Mouse (Mus musculus): ENCODE measurements at regions not wholly inside any gene's neighbourhood (a gene's known extent, or its start where the extent isn't known, plus 50 kb on each side); places are given as distances from the start of the nearest gene placed in this dataset.

DNA sequence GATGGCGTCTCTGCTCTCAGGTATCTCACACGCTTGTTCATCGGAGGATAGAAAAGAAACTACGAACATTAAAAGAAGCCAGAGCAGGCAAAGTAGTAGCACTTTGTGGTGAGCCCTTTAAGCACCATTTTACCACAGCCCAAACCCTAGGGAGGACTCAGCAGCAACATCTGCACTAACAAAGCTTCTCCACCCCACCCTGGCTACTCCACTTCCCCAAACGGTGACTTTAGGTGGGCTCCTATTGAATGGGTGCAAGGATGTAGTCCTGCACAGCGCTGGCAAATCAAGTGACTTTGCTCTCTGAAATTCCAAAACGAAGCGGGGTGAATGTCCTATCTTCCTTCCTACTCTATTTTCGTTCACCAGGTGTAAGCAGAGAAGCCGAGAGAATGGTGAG lies 337.9 kb upstream of the Noct start:
- no peak for DNase-seq (ENCODE audit: extremely low spot score in 1 of 2, low spot score in 1 of 2)

DNA sequence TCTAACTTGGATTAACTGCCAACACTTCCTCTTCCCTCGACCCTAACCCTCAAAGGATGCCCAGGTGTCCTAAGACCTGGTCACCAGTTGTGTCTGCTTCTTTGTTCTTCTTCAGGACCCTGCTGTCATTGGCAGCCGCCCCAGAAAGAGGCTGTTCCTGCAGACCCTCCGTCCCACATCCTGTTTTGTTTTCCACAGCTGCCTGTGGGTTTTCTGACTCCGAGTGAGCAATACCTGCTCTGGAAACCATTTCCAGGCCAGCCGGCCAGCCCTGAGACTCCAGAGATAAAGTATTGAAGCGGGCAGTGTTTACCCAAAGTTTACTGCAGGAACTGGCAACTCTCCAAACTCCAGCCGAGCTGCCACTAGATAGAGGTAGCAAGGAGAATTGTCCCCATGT lies 337.2 kb upstream of the Noct start:
- no peak for DNase-seq (ENCODE audit: extremely low spot score in 1 of 2, low spot score in 1 of 2)

DNA sequence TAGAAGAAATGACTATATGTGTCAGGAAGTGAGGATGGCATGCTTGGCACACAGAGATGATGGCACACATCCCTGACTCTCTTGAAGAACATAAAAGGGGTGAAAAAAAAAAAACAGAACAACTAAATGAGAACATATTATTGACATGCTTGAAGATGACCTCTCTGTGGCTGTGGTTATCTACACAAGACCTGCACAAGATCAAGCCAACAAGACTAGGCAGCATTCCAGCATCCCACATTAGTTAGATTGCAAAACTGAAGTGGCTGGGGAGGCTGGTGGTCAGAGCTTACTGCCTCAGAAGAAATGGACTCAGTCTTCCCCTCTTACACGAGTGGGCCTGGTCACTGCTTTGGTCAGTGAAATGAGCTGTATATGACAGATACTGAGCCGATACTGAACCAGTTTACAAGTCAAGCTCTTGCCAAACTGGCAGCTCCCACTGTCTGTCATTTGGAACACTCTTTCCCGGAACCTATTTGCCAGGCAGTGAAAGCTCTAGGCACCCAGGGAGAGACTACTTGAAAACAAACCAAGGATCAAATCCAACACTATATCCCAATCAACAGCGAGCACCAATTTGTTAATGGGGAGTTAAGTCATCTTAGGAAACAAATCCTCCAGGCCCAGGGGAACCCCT lies 335.6 kb upstream of the Noct start:
- no peak for DNase-seq (ENCODE audit: extremely low spot score in 1 of 2, low spot score in 1 of 2)

DNA sequence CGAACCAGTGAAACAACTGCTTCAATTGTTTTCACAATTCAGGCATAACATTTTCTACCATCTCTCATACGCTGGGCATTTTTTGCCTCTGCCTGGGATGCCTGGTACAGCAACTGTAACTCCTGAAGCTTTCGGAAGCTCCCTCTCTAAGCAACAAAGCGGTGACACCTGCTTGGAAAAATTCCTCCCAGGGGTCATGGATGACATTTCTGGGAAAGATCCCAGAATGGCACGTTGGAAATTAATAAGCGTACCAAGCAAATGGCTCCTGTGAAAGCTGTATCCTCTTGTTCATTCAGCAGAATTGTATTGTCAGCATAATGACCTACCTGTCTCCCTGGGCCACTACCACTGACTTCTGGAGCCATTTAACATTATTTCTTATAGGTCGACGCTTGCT lies 333.7 kb upstream of the Noct start:
- no peak for DNase-seq (ENCODE audit: extremely low spot score in 1 of 2, low spot score in 1 of 2)

DNA sequence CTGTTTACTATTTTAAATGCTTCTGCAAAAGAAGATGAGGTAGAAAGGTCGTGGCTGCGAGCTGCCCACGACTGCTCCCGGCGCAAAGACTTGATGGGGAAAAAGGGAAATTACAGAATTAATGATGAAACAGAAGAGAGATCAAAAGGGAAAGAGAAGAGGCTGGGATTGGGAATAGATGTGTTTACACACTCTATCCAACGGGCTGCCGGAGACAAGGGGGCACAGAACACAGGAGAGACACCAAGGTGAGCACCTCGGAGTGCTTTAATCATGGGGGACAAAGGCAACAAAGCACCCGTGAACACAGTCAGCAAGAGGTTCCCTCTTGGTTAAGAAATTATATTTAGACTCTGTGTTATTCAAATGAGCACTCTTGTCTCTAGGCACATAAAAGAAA lies 326.1 kb upstream of the Noct start:
- no peak for DNase-seq (ENCODE audit: extremely low spot score in 1 of 2, low spot score in 1 of 2)

DNA sequence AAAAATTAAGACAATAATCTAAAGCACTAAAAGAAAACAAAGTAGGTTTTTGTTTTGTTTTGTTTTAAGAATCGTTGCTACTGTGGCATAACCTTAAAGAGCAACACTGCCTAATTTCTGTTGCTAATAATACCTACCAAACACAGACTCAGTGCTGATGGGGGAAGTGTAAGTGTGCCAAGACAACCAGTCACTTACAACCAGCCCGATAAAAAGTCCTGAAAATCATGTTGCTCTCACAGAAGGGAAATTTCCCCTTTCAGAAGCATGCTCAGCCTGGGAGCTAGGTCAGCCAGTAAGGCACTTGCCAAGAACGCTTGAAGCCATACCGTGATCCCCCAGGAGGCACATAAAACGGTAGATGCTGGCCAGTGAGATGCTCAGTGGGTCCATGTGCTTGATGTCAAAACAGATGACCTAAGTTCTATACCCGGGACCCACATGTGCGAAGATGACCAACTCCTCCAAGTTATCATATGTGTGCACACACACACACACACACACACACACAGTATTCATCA lies 324.4 kb upstream of the Noct start:
- no peak for DNase-seq (ENCODE audit: extremely low spot score in 1 of 2, low spot score in 1 of 2)

DNA sequence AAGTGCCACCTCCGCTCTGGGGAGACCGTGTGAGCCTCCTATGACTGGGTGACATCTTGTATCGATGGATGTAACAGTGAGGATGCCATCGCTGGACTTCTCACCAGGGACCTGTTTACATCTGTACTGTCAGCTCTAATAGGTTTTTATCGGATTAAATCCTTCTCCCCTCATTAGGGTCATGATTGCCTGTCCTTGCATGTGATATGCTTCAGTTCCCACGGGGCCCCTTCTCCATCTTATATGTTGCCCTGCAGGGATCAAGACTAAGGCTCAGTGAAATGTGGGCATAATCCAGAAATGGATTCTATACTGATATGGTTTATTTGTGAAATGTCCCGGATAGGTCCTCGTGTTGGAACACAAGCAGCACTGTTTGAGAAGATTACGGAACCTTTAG lies 323.7 kb upstream of the Noct start:
- DNase-seq (ENCODE audit: extremely low spot score in 1 of 2, low spot score in 1 of 2), result no peak

DNA sequence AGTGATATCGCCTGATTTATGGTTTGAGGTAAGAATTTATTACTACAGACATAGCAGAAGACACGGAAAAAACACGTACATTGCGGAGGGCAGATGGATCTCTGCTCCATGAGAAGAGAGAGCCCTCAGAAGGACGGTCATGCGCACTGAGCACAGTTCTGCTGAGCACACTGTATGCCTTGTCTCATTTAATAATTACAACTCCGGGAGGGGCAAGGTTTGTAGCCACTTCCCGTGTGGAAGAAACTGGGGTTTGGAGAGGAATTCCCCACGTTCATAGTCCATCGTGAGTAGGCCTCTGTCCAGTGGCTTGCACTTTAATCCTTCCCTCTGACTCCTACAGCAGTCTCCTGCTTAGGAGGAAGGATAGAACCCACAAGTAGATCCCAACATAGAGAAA lies 322.9 kb upstream of the Noct start:
- DNase-seq (ENCODE audit: extremely low spot score in 1 of 2, low spot score in 1 of 2), result no peak

DNA sequence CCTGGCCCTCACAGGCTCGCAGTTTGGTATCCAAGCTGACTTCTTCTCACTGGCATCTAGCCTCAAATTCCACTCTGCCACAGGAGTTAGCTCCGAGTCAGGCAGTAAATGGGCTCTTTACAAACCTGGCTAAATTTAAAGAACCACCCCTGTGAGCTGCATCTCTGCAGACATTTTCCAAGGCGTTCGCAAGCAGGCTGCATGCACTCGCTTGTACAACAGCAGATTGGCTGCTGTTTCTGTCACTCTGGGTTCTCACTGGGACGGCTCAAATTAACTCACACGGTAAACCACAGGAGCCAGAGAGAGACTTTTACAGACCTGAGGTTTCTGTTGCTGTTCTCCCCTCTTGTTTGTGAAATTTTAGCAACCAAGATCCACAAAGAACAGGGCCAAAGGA lies 321.3 kb upstream of the Noct start:
- peak; percentile 49 to 71 for DNase-seq (ENCODE audit: extremely low spot score in 1 of 2, low spot score in 1 of 2)

DNA sequence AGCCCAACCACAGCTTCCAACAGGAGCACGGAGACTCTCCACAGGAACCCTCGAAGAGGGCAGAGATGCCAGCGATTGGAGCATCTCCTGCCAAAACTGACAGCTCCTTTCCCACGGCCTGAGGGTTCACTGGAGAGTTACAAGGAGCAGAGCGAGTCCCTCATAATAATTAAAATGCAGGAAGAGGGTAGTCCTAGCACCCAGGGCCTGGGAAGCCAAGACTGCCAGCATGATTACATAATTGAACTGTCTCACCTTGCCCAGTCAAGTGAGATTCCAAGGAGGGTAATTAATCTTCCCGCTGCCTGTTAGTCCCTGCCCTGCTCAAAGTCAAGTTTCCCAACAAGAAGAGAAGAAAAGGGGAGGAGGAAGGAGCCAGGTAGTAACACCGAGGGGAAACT lies 319.5 kb upstream of the Noct start:
- no peak for DNase-seq (ENCODE audit: extremely low spot score in 1 of 2, low spot score in 1 of 2)

DNA sequence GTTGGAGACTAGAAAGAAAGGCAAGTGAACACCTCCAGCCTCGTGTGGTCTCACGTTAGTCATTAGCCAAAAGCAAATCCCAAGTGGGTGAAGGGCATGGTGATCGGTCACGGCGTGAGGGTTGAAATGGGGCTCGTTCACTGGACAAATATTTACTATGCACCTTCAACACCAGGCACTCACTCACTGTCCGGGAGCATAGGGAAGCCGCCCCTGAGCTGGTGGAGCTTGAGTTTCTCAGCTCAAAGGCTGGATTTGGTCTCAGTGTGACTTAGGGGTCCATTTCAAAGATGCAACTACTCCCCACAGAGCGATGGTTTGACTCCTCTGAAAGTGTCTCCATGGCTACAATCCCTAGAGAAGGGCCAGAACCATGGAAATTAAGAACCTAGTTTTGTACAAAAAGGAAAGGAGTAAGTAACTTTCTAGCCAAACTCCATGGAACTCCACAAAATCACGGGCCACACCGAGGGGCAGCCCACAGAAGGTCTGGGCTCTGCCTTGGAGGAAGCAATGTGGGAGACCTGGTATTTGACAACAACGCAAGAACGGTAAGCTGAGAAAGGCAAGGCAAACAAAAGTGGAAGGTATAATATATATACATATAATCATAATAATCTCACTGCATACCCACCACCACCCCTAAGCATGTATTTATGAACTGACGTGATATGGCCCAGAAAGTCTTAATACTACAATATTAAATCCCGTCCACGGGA lies 318.8 kb upstream of the Noct start:
- no peak for DNase-seq (ENCODE audit: extremely low spot score in 1 of 2, low spot score in 1 of 2)

DNA sequence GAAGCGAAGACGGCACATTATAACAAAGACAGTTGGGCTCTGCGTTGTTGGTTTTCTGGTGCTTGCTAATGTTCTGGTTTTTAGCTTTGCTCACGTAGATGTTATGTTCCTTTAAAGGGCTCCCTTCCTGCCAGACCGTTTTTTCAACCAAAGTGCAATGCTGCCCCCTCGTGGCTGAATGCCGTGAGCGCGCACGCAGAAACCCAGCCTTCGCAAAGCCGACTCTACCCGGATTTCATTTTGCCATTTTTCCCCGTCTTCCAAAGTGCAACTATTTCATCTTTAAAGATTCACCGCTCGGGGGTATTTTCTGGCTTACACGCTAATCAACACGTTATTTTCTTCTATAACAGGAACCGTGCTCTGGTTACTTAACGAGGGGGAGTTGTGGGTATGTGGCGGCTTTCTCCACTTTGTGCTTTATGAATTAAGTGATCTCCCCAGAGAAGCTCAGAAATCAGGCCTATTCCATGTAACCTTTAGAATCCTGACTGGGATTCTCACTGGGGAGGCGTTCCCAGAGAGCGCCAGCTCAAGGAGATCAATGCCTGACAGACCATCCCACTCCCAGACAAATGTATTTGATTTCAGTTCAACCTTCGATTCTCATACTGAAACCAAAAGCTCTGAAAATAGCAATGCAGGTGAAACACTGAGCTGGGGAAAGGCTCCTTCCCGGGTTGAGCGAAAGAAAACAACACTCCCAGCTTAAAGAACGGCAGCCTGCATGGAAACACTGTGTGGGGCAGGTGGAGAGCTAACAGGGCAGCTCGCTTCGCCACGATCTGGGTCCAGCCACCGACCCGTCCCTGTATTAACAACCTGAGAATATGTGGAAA lies 318.0 kb upstream of the Noct start:
- peak; percentile 81 to 98 for DNase-seq (ENCODE audit: extremely low spot score in 1 of 2, low spot score in 1 of 2)

DNA sequence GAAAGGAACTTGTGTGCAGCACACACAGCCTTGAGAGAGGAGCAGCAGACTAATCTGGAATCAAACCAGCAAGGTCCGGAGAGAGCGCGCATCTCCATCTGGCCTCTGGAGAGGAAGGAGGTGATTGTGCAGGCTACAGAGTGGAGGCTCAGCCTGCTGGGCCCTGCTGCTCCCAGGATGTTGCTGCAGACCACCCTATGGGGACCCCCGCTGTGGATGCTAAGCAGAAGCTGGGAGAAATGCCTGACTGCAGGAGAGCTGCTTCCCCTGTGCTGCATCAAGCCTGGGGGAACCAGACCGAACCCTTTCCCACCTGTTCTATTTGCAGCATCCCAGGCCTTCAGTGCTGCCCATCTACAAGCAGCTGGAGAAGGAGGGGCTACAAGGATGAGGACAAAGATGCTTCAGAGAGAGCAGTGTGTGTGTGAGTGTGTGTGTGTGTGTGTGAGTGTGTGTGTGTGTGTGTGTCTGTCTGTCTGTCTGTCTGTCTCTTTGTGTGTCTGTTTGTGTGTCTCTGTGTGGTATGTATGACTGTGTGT lies 311.2 kb upstream of the Noct start:
- no peak for DNase-seq (ENCODE audit: extremely low spot score in 1 of 2, low spot score in 1 of 2)

DNA sequence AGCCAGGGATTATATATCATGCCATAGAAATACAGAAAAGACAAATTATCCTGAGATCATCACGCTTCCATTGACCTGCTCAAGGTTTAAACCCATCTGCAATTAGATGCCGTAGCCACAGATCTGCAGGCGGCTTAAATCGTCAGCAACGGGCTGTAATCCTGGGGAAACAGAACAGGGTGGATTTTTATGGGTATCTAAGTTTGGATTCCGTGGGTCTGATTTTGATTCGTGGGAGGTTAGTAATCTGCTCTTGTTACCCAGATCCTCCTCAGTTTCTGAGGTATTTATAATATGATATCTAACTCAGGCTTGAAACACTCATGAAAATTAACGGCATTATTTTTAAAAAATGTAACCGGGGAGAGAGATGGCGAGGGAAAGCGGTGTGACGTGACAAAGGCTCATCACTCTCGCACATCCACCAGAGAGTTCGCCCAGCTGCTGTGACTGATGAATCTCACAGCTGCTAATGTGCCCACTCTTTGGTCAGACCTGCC lies 309.3 kb upstream of the Noct start:
- peak in 1 of 2 experiments; percentile 43 for DNase-seq (ENCODE audit: extremely low spot score in 1 of 2, low spot score in 1 of 2)

DNA sequence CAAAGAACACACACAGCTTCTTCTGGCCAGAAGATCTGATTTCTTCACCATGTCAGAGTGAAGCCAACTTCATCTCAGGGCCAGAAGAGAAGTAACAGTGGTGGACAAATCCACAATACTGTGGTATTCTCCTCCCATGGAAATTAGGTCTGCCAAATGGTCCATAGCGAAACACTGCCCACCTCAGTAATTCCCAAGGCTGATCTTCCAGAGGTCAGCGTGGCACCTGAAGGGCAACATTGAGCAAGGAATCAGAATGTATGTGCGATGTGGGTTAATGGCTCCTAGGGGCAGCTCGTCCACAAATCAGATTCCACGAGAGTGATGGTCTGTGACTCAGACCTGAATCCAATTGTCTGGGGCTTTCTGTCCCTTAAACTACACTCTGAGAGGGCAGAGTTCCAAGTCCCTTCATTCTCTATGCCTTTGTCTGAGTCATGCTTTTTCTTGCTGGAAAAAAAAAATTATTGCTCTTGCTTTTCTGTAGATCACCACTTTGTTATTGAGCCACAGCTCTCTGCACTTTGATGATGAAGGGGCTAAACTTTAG lies 307.9 kb upstream of the Noct start:
- DNase-seq (ENCODE audit: extremely low spot score in 1 of 2, low spot score in 1 of 2), result no peak

DNA sequence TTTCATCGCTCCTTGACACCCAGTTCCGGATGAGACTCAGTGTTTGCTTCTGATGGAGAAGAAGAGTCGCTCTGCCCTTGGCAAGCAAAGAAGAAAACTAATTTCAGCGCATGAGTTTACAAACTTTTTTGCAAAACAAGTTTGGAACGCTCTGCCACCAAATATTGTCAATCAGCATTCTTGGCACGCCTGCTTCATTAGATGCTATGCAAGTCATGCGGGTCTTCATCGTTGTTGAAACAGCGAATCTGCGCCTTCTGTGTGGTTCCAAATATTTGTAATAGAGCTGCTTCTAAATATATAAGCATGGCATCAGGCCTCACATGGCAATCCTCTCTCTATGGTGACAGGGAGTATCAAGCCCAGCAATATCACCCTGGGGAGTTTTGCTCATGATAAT lies 301.9 kb upstream of the Noct start:
- no peak for DNase-seq (ENCODE audit: extremely low spot score in 1 of 2, low spot score in 1 of 2)

DNA sequence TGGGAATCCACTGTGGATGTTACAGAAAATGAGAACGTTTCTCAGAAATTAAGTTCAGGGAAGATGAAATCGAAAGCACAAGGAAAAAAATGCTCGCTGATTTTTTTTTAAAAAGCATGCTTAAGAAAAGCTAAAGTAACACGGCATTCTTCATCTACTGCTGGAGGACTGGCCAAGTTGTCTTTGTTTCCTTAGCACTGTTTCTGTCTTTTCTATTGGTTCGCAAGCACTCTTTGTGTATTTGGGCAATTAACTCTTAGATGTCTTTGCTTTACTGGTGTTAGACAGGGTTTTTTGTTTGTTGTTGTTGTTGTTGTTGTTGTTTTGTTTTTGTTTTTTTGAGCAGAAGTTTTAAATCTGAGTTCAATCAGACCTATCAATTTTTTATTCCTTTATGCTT lies 301.4 kb upstream of the Noct start:
- DNase-seq (ENCODE audit: extremely low spot score in 1 of 2, low spot score in 1 of 2), result no peak

DNA sequence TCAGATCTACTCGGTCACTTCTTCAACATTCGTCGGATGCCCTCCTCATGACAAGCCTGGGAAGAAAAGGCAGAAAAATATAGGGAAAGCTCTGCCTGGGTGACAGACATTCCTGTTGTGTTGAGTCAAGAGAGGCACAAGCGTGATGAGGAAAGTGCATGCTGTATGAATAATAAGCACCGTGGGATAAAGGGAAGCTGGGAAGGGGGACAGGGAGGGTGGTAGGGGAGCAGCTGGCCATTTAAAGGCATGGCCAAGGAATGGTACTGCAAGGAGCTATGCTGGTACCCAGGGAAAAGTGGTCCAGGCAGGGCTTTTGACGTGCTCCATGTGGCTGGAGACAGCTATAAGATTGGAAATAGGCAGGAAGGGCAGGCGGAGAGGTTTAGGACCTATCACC lies 300.9 kb upstream of the Noct start:
- no peak for DNase-seq (ENCODE audit: extremely low spot score in 1 of 2, low spot score in 1 of 2)

DNA sequence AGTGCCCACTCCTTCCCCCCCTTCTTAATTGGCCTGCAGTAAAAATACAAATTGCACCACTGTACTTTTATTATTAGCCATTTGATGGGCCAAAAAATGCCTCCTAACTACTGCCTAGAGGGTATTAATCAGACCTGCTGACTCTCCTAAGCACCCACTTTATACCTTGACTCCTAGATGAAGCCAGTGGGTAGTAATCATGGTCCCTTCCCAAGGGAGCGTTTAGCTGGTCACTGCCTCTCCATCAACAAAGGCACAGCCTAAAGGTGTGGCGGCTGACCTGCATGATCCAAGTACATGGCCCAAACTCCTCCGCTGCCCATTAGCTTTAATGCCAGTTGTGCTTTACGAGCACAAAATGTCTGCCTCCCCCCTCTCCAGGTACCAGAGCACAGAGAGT lies 296.9 kb upstream of the Noct start:
- DNase-seq (ENCODE audit: extremely low spot score in 1 of 2, low spot score in 1 of 2), result no peak

DNA sequence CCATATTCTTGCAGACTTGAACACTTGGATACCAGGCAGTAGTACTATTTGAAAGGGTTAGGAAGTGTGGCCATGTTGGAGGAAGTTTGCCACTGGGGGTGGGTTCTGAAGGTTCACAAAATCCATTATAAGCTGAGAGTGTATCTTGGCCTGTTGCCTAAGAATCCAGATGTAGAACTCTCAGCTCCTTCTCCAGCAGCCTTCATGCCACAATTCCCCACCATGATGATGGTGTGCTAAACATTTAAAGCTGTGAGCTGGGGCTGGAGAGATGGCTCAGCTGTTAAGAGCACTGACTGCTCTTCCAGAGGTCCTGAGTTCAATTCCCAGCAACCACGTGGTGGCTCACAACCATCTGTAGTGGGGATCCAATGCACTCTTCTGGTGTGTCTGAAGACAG lies 295.2 kb upstream of the Noct start:
- no peak for DNase-seq (ENCODE audit: extremely low spot score in 1 of 2, low spot score in 1 of 2)

Data from frontal cortex, adult 2 months (tissue).